Mouse (Mus musculus) midbrain, embryonic 11.5 days (tissue): ENCODE results near the gene Pan2. TPM values are rescaled to one million over a fixed set of nuclear protein-coding genes. Genes with fewer than 3 reads are reported as not detected.

Source experiments
- ATAC-seq: fragments of 200-750 bp; cut with Nextera tagmentation; 2 replicates; pipeline ENCODE4 v1.8.0; 2017; ENCODE audit warnings: moderate TSS enrichment, moderate library complexity; ENCODE audit not compliant: low FRiP score
- DNase-seq: peaks from one replicate; pipeline ENCODE4 v3.0.0; 2015; ENCODE audit warnings: low spot score; ENCODE audit errors: missing footprints
- H3K27ac ChIP-seq: fragments of 300-500 bp; sonication (generic); 2 replicates; pipeline ENCODE4 v1.5.1; 2014; ENCODE audit warnings: low read depth, low read length
- H3K27me3 ChIP-seq: fragments of 300-500 bp; sonication (generic); 2 replicates; pipeline ENCODE4 v1.6.1; 2014; ENCODE audit warnings: mild to moderate bottlenecking, low read length, moderate library complexity, mixed read lengths; ENCODE audit not compliant: control insufficient read depth, insufficient read depth
- H3K36me3 ChIP-seq: fragments of 300-500 bp; sonication (generic); 2 replicates; pipeline ENCODE4 v1.6.1; 2014; ENCODE audit warnings: mild to moderate bottlenecking, low read length, moderate library complexity, mixed read lengths; ENCODE audit not compliant: control insufficient read depth, insufficient read depth
- H3K4me1 ChIP-seq: fragments of 300-500 bp; sonication (generic); 2 replicates; pipeline ENCODE4 v1.6.1; 2014; ENCODE audit warnings: low read length; ENCODE audit not compliant: control insufficient read depth, insufficient read depth
- H3K4me2 ChIP-seq: fragments of 300-500 bp; sonication (generic); 2 replicates; pipeline ENCODE4 v1.6.1; 2014; ENCODE audit warnings: mild to moderate bottlenecking, moderate library complexity
- H3K4me3 ChIP-seq: fragments of 300-500 bp; sonication (generic); 2 replicates; pipeline ENCODE4 v1.5.1; 2014; ENCODE audit warnings: low read depth, low read length
- H3K9ac ChIP-seq: fragments of 300-500 bp; sonication (generic); 2 replicates; pipeline ENCODE4 v1.6.1; 2014; ENCODE audit warnings: low read length
- H3K9me3 ChIP-seq: fragments of 300-500 bp; sonication (generic); 2 replicates; pipeline ENCODE4 v1.6.1; 2016; ENCODE audit warnings: low read length; ENCODE audit not compliant: control insufficient read depth
- WGBS: fragments of 180-500 bp; shearing (Covaris S2); extraction: QIAGEN DNeasy Blood & Tissue Kit; methylation state at CpG from one replicate; pipeline ENCODE4 v1.1.7; 2014; 5-methylcytosine and 5-hydroxymethylcytosine counted together
- polyA plus RNA-seq: library from polyadenylated mRNA; unstranded; fragments of >200 nt; fragmentation: Nextera tagmentation; extraction: Ambion mirVana; gene quantifications from 2 replicates; pipeline ENCODE4 v1.2.1, GENCODE M21; 2014

Gene Pan2
- polyA plus RNA-seq, 1 experiment from 2014 or later, result 37.5 TPM

DNA sequence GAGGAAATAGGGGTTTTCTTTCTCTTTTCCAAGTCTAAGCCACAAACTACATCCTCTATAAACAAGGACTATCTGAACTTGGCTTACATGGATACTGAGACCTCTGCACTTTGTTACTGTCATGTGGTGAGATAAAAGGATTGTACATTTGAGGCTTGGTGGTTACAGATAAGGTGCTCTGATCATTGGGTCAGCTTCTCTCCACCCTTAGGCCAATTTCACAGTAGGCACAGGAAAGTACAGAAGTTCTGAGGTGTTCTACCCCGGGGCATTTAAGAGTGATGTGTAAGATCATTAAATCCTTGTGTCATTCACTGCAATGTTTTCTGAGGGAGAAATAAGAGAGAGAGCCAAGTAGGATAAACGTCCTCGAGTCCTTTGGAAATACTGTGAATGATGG is 33.5 kb downstream of the Pan2 start:
- no peak overlapping the region for H3K27ac ChIP-seq
- no peaks in the 10 kb centered on the region for H3K9me3 ChIP-seq
- DNase-seq (peak; percentile 8), ATAC-seq (no peak)
- no peaks in the 10 kb centered on the region for H3K27me3 ChIP-seq
- H3K9ac ChIP-seq, result no peak overlapping the region
- H3K36me3 ChIP-seq, result no peaks in the 10 kb centered on the region
- no peak overlapping the region for H3K4me3 ChIP-seq
- 90% methylated on average over 3 of the region's 3 CpGs for WGBS
- H3K4me1 ChIP-seq, result peaks cover 14% of the 10 kb centered on the region
- H3K4me2 ChIP-seq, result peak overlapping the region; percentile 91; the same call in 1 of the 2 replicates

- peaks cover 14% of the 10 kb centered on the region for H3K4me1 ChIP-seq
- peak within 1 kb of the TSS; percentile 83 for H3K27ac ChIP-seq
- no peaks in the 10 kb centered on the region for H3K9me3 ChIP-seq
- peak; percentile 99 for ATAC-seq
- H3K36me3 ChIP-seq, result no peaks in the 10 kb centered on the region
- H3K27me3 ChIP-seq, result no peaks in the 10 kb centered on the region
- peak within 1 kb of the TSS; percentile 94 for H3K9ac ChIP-seq
- peak; percentile 98 for DNase-seq
- H3K4me3 ChIP-seq, result peak within 1 kb of the TSS; percentile 98
- peak within 1 kb of the TSS; percentile 91 for H3K4me2 ChIP-seq
- WGBS, result 1% methylated on average over 61 of the region's 61 CpGs
Measured at GRCm38 (mm10) chr10:128337306-128338181, 34.4 kb downstream of the Pan2 start, which contains the start of gene Cs. Gene Cs (plus strand): TSS chr10:128337734.

DNA sequence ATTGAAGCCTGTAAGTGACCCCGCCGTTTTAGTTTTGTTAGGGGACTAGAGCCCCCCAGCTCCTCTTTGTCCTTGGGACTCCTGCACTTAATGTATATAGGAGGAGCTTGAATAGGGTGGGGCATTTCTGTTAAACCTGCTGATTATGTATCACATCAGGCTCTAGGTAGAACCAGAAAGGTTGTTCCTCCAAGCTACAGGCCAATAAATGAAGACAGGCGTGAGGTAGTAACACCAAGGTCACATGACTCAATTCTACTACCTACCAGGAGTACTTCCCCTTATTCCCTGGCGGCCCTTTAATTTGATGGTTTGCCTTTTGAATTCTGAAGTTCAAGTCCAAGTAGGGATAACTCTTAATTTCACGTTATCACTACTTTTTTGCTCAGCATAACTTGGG is 35.3 kb downstream of the Pan2 start:
- peak overlapping the region; percentile 94 for H3K9ac ChIP-seq
- no peaks in the 10 kb centered on the region for H3K27me3 ChIP-seq
- WGBS, result 26% methylated on average over 5 of the region's 5 CpGs
- DNase-seq (no peak), ATAC-seq (no peak)
- H3K36me3 ChIP-seq, result no peaks in the 10 kb centered on the region
- peak overlapping the region; percentile 83 for H3K27ac ChIP-seq
- H3K4me1 ChIP-seq, result peaks cover 14% of the 10 kb centered on the region
- no peaks in the 10 kb centered on the region for H3K9me3 ChIP-seq
- peak overlapping the region; percentile 98 for H3K4me3 ChIP-seq
- peak overlapping the region; percentile 91 for H3K4me2 ChIP-seq

DNA sequence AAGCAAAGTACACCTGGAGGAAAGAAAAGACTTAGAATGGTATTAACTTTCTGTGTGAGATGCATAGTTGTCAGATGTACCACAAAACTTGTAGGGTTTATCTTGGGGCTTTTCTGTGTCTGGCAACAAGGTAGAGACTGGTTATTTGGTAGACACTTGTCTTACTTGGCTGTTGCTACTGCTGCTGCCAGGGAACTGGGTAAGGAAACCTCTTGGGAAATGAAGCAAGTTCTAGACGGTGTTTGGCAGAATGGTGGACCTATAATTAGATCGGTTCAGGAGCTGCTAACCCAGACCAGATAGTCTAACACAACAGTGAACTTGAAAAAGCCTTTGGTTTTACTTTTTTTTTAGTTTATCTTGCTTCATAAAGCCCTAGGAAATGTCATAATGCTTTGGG is 35.8 kb downstream of the Pan2 start:
- no peaks in the 10 kb centered on the region for H3K36me3 ChIP-seq

GRCm38 (mm10) chr10:128340257-128340656 is 37.1 kb downstream of the Pan2 start:
- no peak overlapping the region for H3K4me2 ChIP-seq
- WGBS, result 86% methylated on average over 2 of the region's 2 CpGs
- H3K4me3 ChIP-seq, result no peak overlapping the region
- no peak overlapping the region for H3K27ac ChIP-seq
- H3K36me3 ChIP-seq, result no peaks in the 10 kb centered on the region
- H3K9ac ChIP-seq, result no peak overlapping the region
- no peaks in the 10 kb centered on the region for H3K9me3 ChIP-seq
- ATAC-seq (no peak), DNase-seq (no peak)
- peaks cover 14% of the 10 kb centered on the region for H3K4me1 ChIP-seq
- H3K27me3 ChIP-seq, result no peaks in the 10 kb centered on the region

More for the DNA sequence above, 35.8 kb downstream of the Pan2 start:
- Histone ChIP-seq H3K27ac (no peak overlapping the region), H3K4me1 (peaks cover 14% of the 10 kb centered on the region), H3K4me3 (peak overlapping the region; percentile 98; the same call in 1 of the 2 replicates), H3K9ac (peak overlapping the region; percentile 94; the same call in 1 of the 2 replicates), H3K9me3 (no peaks in the 10 kb centered on the region), H3K4me2 (peak overlapping the region; percentile 91), H3K27me3 (no peaks in the 10 kb centered on the region)
- WGBS, result 73% methylated on average over 2 of the region's 2 CpGs
- DNase-seq (no peak), ATAC-seq (no peak)

- 95% methylated on average over 1 of the region's 1 CpGs for WGBS
- Histone ChIP-seq H3K9ac (no peak overlapping the region), H3K4me1 (peaks cover 7% of the 10 kb centered on the region), H3K27ac (no peak overlapping the region), H3K4me3 (no peak overlapping the region), H3K27me3 (no peaks in the 10 kb centered on the region), H3K9me3 (no peaks in the 10 kb centered on the region), H3K4me2 (no peak overlapping the region), H3K36me3 (no peaks in the 10 kb centered on the region)
- ATAC-seq (no peak), DNase-seq (no peak)
Measured at GRCm38 (mm10) chr10:128343436-128343835, 40.3 kb downstream of the Pan2 start.

DNA sequence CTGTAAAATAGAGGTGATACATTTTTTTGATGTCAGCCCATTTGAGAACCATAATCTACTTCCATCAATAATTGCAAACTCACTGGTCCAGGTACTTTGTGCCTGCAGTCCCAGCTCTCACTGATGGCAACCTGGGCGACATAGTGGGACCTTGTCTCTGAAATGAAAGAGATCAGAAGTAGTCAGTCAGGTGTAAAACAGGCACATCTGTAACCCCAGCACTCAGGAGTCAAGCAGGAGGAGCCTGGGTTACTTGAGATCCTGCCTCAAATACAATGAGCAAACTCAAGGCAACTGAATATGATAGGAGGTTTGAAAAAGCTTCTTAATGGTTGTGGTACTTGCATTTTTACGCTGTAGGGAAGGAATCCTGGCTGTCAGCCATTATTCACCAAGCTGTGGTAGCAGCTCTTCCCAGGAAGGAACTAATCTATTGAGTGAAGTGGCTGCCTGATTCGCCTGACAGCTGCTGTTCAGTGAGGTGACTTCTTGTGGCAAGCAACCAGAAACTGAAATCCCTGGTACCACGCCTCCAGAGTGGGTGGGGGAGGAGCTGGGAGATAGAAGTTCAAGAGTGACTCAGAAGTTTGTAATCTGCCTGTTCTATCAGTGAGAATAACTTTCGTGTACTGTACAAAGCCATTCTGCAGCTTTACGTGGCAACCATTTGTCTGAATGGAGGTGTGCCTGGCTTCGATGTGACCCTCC is 41.6 kb downstream of the Pan2 start:
- Histone ChIP-seq H3K4me3 (no peak overlapping the region), H3K4me2 (no peak overlapping the region), H3K27ac (no peak overlapping the region), H3K36me3 (no peaks in the 10 kb centered on the region), H3K9ac (no peak overlapping the region), H3K9me3 (no peaks in the 10 kb centered on the region), H3K27me3 (no peaks in the 10 kb centered on the region), H3K4me1 (no peaks in the 10 kb centered on the region)
- 76% methylated on average over 7 of the region's 7 CpGs for WGBS
- DNase-seq (no peak), ATAC-seq (no peak)

GRCm38 (mm10) chr10:128347541-128347940 is 44.4 kb downstream of the Pan2 start:
- WGBS, result 93% methylated on average over 8 of the region's 8 CpGs
- Histone ChIP-seq H3K4me2 (no peak overlapping the region), H3K36me3 (peaks cover 5% of the 10 kb centered on the region; the same call in 1 of the 2 replicates)

DNA sequence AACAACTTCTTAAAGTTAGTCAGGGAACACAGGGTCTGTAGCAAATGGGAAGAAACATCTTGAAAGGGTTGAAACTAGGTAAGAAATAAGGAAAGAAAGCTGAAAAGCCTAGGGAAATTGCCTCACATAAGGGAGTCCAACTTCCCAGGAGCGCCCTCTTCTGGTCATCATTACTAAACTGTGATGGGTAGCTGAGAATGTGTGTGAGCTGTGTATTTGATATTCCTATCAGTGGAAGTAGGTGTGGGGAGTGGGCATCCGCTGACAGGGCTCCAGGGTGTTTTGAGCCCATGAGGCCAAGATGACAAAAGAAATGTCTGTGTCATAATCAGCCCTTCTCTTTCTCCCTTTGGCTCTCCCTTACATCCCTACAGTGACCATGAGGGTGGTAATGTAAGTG is 55.7 kb downstream of the Pan2 start:
- DNase-seq, result peak; percentile 89
- H3K9me3 ChIP-seq, result no peaks in the 10 kb centered on the region
- no peak overlapping the region for H3K27ac ChIP-seq
- no peaks in the 10 kb centered on the region for H3K27me3 ChIP-seq
- ATAC-seq, result no peak
- H3K4me3 ChIP-seq, result no peak overlapping the region
- peaks cover 46% of the 10 kb centered on the region for H3K36me3 ChIP-seq
- H3K4me1 ChIP-seq, result no peaks in the 10 kb centered on the region
- no peak overlapping the region for H3K9ac ChIP-seq
- H3K4me2 ChIP-seq, result no peak overlapping the region
- 59% methylated on average over 2 of the region's 2 CpGs for WGBS

More at GRCm38 (mm10) chr10:128347541-128347940, 44.4 kb downstream of the Pan2 start:
- Histone ChIP-seq H3K9ac (no peak overlapping the region), H3K9me3 (no peaks in the 10 kb centered on the region), H3K27me3 (no peaks in the 10 kb centered on the region), H3K4me3 (no peak overlapping the region), H3K4me1 (no peaks in the 10 kb centered on the region), H3K27ac (no peak overlapping the region)
- DNase-seq, result no peak
- no peak for ATAC-seq
